Mouse (Mus musculus) frontal cortex, adult (tissue): ENCODE measurements around the gene Tefm.
"Not testable (repeated sequence)": the region's sequence is repeated elsewhere in the genome, so short reads cannot be mapped to it uniquely, and the experiment has no call there.

Experiments
- ATAC-seq: cut with Nextera tagmentation; 2 replicates; pipeline ENCODE4 v1.9.2; 2017; ENCODE audit warnings: mild to moderate bottlenecking, moderate library complexity, mixed read lengths; ENCODE audit not compliant: low TSS enrichment

The Tefm gene

GRCm38 (mm10) chr11:80141825-80142521 lies at the start of gene Tefm:
Tefm (minus strand) TSS chr11:80142175.
- peak; percentile 97 for ATAC-seq

- no peak for ATAC-seq
Observed at GRCm38 (mm10) chr11:80190280-80190679, 48.3 kb upstream of the Tefm start.

DNA sequence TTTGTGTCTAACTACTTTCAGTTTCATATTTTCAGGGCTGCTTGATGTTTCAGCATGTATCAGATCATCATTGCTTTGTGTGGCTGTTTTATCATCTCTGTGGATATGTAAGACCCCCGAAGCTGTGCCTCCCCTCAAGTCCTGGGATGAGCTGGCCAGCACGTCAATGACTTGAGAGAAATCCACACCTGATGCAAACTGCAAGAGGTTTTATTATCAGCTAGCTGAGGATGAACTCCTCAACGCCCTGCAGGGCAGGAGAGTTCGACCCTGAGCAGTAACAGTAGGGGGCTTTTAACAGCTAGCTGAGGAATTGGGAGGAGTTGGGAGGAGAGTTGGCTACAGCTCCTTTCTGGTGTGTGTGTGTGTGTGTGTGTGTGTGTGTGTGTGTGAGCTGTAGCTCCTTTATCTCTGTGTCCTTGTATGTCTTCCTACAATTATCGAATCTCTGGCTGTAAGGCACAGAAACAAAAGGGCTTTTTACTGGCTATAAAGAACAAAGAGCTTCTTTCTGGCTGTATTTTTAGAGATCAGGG lies 43.5 kb upstream of the Tefm start:
- ATAC-seq, result not testable (repeated sequence)

DNA sequence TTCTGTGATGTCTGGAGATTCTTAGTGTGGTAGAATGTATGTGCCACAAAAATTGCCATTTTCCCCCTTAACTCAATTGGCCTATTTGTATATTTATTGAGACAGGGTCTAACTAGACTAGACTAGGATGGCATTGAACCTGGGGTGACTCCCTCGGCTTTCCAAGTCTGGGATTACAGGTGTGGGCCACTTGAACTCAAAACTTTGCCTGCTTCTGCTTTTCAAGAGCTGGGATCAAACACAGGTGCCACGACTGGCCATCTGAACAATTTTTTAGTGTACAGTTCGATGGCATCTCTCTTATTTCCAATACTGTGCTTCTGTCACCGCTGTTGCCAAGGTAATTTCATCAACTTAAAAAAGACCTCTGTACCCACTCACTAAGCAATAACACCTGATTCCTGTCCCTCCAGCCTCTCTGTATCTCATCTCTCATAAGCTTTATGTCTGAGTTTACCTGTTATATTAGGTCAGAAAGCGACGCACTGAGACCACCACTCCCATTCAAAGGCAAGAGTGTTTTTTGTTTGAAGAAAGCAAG lies 42.6 kb upstream of the Tefm start:
- no peak for ATAC-seq

GRCm38 (mm10) chr11:80183705-80184255 lies 41.8 kb upstream of the Tefm start, which contains the start of gene Rnf135:
Rnf135 (plus strand) TSS chr11:80183851.
- peak; percentile 98 for ATAC-seq

GRCm38 (mm10) chr11:80183054-80183704 lies 41.2 kb upstream of the Tefm start:
- 0 out of 2 replicates have a peak, but pooled peaks have one; percentile 57 for ATAC-seq

- no peak for ATAC-seq
Observed at GRCm38 (mm10) chr11:80181021-80181749, 39.2 kb upstream of the Tefm start.

DNA sequence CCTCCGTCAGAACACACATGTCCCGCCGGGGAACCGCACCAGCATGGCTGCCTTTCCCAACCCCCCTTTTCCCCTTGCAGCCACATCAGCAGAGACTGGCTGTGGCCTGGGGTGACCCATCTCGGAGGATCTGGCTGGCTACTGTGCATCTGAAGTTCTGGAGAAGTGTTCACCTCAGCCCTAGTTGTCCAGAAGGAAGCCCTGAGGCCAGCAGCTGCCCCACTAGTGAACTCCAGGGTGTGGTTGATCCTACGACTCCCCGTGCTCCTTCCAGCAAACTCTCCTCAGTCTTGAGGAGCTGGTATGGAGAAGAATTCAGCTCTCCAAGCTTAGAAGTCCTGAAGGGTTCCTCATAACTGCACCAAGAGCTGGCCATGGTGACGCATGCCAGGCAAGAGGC lies 36.3 kb upstream of the Tefm start:
- no peak for ATAC-seq

DNA sequence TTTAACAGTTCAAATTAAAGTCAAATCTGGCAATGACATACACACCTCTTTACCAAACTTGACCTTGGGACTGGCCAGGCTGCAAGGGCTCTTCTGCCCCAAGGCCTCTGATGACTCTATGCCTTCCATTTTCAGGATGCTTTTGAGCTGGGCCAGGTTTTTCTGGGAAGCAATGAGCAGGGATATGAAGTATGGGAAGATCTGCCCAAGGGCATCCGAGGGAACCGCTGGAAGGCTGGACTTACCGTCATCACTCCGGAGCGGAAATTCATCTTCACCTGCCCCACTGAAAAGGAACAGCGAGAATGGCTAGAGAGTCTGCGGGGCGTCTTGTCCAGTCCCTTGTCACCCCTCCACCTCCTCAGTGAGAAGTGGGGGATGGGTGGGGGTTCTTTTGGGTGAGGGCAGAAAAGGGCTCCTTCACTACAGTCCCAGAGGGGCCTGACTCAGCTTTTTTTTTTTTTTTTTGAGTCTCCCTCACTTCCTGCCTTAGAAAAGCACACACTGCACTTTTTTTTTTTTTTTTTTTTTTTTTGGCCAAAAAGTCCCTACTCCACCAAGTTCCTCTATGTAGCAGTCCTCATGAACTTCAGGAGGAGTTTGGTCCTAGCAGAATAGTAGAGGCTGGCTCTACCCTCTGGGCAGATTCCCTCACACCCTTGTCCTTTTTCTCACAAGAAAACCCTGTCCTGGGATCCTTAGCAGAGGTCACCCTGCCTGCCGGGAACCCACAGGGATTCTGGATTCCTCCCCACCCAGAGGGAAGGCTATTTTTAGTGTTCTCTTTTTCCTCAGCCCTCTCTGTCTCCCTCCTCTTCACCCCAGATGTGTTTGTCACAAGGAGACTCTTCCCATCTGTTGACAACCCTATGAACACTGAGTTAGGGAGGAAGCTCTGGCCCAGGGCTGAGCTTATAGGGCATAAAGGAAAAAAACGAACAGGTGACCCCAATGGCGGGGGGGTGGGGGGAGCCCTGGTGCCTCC lies 35.2 kb upstream of the Tefm start:
- no peak for ATAC-seq

- ATAC-seq, result no peak
Observed at GRCm38 (mm10) chr11:80173963-80174670, 32.1 kb upstream of the Tefm start.

DNA sequence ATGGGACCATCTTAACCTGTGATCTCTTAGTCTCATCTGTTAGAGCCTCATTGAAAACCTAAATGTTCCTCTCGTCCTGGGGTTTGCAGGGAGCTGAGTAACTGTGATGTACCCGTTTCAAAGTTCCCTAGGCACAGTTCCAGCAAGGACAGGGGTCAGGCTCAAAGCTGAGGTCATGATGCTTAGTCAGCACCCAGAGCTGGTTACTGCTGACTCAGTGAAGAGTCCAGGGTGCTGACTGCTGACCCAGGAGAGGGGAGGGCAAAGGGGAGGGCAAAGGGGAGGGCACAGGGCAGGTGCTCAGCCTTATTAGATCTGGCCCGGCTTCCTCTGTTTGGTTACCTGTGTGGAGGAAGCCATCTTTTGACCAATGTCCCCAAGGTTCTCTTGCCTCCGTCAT lies 29.9 kb upstream of the Tefm start:
- ATAC-seq, result no peak

- no peak for ATAC-seq
Observed at GRCm38 (mm10) chr11:80170351-80170750, 28.4 kb upstream of the Tefm start.

- ATAC-seq, result no peak
Observed at GRCm38 (mm10) chr11:80169629-80170028, 27.7 kb upstream of the Tefm start.

DNA sequence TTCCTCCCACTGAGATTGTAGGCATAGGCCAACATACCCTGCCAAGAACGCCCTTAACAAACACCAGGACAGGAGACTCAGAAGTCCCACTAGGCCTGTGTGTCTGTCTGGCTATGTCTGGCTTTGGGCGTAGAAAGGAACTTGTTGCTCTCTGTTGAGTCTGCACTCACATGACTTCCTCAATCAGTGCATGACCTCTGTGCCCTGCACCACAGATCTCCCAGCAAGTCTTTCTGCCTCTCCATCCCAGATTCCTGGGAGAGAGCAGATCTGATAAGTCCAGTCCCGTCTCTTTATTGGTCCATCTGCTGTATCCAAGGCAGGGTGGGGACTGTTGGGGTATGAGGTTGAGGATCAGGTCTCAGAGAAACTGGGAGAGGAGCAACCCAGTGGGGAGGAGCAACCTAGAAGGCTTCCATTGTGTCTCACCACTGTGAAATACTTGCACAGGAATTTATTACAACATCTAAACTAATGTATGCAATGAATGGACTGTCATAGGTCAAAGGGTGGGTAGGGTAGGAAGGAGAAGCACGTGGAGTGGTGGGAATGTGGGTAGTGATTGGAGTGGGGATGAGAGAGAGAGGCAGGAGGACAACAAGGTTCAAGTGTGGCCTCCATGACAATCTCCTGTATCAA lies 26.8 kb upstream of the Tefm start:
- ATAC-seq, result no peak

DNA sequence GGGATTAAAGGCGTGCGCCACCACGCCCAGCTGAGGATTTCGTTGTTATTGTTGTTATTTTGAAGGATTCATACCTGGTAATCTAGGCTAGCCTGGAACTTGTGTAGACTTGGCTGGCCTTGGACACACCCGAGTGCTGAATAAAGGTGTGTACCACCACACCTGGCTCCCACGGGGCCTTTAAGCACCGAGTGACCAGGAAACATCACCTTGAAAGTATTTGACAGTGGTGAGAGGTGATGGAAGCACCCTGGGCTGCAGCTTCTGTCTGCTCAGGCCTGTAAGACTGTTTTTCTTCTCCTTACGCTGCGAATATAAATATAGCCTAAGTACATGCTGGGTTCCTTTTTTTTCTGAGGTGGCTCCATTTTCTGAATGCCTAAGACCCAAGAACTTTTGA lies 26.1 kb upstream of the Tefm start:
- no peak for ATAC-seq

DNA sequence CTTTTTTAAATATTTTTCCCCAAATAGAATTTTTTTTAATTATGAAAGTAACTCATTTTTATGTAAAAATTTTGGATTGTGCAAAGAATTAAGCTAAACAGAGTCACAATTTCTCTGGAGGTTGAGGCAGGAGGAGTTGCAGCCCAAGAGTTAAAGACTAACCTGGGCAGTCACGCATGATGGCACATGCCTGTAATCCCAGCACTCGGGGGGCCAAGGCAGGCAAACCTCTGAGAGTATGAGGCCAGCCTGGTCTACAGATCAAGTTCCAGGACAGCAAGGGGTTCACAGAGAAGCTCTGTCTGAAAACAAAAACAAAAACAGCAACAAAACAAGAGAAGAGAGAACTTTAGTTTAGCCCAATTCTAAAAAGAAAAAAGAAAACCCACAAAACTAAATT lies 22.2 kb upstream of the Tefm start:
- ATAC-seq, result no peak

- no peak for ATAC-seq
Observed at GRCm38 (mm10) chr11:80163362-80164116, 21.6 kb upstream of the Tefm start.

GRCm38 (mm10) chr11:80161041-80161440 lies 19.1 kb upstream of the Tefm start:
- ATAC-seq, result no peak

- no peak for ATAC-seq
Observed at GRCm38 (mm10) chr11:80159018-80159417, 17.0 kb upstream of the Tefm start.
